Mouse (Mus musculus) heart, embryonic 12.5 days (tissue): Measurements from ENCODE around the gene Dennd1a. TPM values are rescaled to one million over a fixed set of nuclear protein-coding genes. Genes with fewer than 3 reads are reported as not detected.
A peak's percentile ranks its signal among the peaks of the same experiment; 100 is the strongest.

ENCODE experiments used
- ATAC-seq: fragments of 200-750 bp; cut with Nextera tagmentation; 2 replicates; pipeline ENCODE4 v1.8.0; 2017; ENCODE audit warnings: moderate TSS enrichment, moderate library complexity; ENCODE audit not compliant: insufficient number of reproducible peaks, low FRiP score
- H3K27ac ChIP-seq: fragments of 300-500 bp; sonication (generic); 2 replicates; pipeline ENCODE4 v1.5.1; 2016; ENCODE audit warnings: mild to moderate bottlenecking, moderate library complexity; ENCODE audit not compliant: poor library complexity, severe bottlenecking
- H3K27me3 ChIP-seq: fragments of 300-500 bp; sonication (generic); replicated peaks from 2 replicates; pipeline ENCODE4 v1.6.1; 2016; ENCODE audit warnings: mild to moderate bottlenecking, moderate library complexity
- H3K36me3 ChIP-seq: fragments of 300-500 bp; sonication (generic); 2 replicates; pipeline ENCODE4 v1.6.1; 2016; ENCODE audit warnings: mild to moderate bottlenecking, moderate library complexity
- H3K4me1 ChIP-seq: fragments of 300-500 bp; sonication (generic); replicated peaks from 2 replicates; pipeline ENCODE4 v1.6.1; 2016; ENCODE audit warnings: mild to moderate bottlenecking
- H3K4me2 ChIP-seq: fragments of 300-500 bp; sonication (generic); 2 replicates; pipeline ENCODE4 v1.6.1; 2016; ENCODE audit warnings: mild to moderate bottlenecking, moderate library complexity
- H3K4me3 ChIP-seq: fragments of 300-500 bp; sonication (generic); 2 replicates; pipeline ENCODE4 v1.5.1; 2016; ENCODE audit warnings: mild to moderate bottlenecking
- H3K9ac ChIP-seq: fragments of 300-500 bp; sonication (generic); 2 replicates; pipeline ENCODE4 v1.6.1; 2016; ENCODE audit warnings: mild to moderate bottlenecking, moderate library complexity
- H3K9me3 ChIP-seq: fragments of 300-500 bp; sonication (generic); replicated peaks from 2 replicates; pipeline ENCODE4 v1.6.1; 2016; ENCODE audit warnings: mild to moderate bottlenecking, moderate library complexity
- WGBS: fragments of 180-500 bp; shearing (Covaris S2); methylation state at CpG from one replicate; pipeline ENCODE4 v1.1.7; 2016; 5-methylcytosine and 5-hydroxymethylcytosine counted together
- polyA plus RNA-seq: library from polyadenylated mRNA; unstranded; fragments of >200 nt; fragmentation: Nextera tagmentation; extraction: Ambion mirVana; gene quantifications from 2 replicates; pipeline ENCODE4 v1.2.1, GENCODE M21; 2016

Gene Dennd1a
- polyA plus RNA-seq = 14.8 and 15.8 TPM in 2 replicates

DNA sequence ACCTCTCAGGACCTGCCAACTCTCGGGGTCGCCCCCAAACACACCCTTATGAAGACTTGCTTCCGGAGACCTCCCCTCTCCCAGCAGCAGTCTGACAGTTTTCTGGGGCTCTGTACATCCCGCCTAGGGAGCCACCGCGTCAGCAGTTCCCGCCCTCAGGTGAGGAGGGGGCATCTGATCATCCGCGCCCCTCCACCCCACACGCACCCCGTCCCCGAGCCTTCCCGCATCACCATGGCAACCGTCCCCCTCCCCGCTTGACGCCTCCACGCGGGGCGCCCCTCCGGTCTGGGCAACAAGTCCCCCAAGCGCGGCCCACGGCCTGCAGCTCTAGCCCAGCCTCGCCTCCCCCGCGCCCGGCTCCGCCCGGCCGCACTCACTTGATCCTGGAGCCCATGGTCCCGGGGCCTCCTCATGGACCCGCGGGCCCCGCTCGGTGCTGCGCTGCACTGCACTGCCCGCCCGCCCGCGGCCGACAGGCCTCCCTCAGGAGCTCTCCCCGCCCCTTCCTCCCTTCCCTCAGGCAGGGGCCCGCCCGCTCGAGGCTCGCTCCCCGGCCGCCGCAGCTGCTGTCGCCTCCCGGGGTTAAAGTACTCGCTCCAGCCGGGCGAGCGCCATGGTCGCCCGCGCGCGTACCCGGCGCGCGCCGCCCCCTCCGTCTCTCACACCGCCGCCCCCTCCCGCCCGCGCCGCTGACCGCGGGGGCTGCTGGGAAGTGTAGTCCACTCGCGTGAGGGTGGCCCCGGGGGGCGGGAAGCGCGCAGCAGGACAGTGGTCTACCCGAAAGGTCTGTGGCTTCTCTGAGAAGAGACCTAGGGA is at the start of gene Dennd1a:
Gene Dennd1a (minus strand): TSS at position 658 of the 819 bp plus-strand sequence.
- H3K27ac ChIP-seq = peak within 1 kb of the TSS; percentile 89
- peak within 1 kb of the TSS; percentile 74 for H3K4me2 ChIP-seq
- H3K9me3 ChIP-seq = no peaks in the 10 kb centered on the region
- H3K9ac ChIP-seq = peak within 1 kb of the TSS; percentile 88
- under 1% methylated on average over 80 of the region's 81 CpGs for WGBS
- no peaks in the 10 kb centered on the region for H3K27me3 ChIP-seq
- peaks cover 20% of the 10 kb centered on the region for H3K4me1 ChIP-seq
- peak within 1 kb of the TSS; percentile 77 for H3K4me3 ChIP-seq
- ATAC-seq = peak; percentile 94
- no peaks in the 10 kb centered on the region for H3K36me3 ChIP-seq

DNA sequence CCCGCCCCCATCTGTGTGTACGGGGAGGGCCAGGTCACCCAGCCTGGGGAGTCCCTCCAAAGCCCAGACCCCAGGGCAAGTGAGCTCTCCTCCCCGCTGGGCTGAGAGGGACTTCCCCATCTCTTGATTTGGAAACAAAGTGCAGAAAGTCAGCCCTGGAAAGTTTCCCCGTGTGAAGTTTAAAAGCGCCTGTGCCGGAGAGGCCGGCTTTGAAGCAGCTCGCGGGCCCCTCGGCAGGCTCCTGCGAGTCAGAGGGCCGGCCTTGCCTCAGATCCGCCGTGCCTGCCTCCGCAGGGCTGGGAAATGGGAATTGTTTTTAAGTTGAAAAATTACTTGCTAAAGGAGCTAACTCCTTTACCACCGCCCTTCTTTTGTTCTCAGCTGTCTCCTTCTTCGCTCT is 49.4 kb upstream of the Dennd1a start:
- no peak overlapping the region for H3K9ac ChIP-seq
- WGBS = 3% methylated on average over 17 of the region's 17 CpGs
- no peaks in the 10 kb centered on the region for H3K36me3 ChIP-seq
- H3K4me1 ChIP-seq = peaks cover 20% of the 10 kb centered on the region
- H3K9me3 ChIP-seq = no peaks in the 10 kb centered on the region
- H3K27me3 ChIP-seq = peaks cover 84% of the 10 kb centered on the region
- no peak overlapping the region for H3K27ac ChIP-seq
- no peak; the same call in 1 of the 2 replicates for ATAC-seq
- H3K4me2 ChIP-seq = peak overlapping the region; percentile 57
- peak overlapping the region; percentile 27 for H3K4me3 ChIP-seq

DNA sequence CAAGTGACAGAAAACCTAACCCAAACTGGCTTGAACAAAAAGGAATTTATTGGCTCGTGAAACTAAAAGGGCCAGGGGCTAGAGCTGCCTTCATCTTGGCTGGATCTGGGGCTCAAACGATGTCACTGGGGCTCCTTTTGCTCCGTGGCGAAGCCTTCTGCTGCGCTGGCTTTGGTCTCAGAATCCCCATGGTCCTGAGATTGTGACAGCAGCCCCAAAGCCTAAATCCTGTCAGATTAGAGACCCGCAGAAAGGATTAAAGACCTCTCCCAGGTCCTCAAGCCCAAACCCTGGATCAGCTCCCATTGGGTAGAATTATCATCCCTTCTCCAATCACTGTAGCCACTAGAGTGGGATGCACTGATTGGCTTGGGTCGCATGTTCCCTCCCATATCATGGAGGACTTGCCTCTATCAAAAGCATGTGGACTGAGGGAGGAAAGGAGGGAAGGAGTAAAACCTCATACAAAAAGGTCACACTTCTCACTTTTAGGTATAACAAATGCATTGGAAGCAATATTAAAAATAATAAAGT is 46.5 kb upstream of the Dennd1a start:
- Histone ChIP-seq H3K4me3 (no peak overlapping the region), H3K36me3 (no peaks in the 10 kb centered on the region), H3K9me3 (no peaks in the 10 kb centered on the region), H3K4me1 (peaks cover 8% of the 10 kb centered on the region), H3K27ac (no peak overlapping the region), H3K9ac (no peak overlapping the region), H3K4me2 (no peak overlapping the region), H3K27me3 (peaks cover 57% of the 10 kb centered on the region)
- no peak for ATAC-seq
- 31% methylated on average over 7 of the region's 7 CpGs for WGBS

DNA sequence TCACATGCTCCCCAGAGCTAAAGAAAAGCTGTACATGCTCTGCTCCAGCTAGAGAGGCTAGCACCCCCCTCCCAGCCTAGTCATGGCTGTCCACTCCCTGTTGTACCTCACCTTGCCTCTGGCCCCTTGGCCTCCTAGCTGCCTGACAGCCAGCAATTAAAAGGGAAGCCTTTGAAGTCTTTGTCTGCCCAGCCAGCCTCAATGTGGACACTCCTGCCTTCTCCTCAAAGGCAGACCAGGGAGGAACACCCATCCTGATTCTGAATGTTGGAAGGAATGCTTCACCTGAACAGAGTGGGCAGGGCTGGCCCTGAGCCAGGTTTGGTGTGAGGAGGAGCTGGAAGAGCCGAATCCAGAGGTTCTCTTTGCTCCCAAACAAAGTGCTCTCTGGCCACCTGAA is 39.5 kb upstream of the Dennd1a start:
- no peaks in the 10 kb centered on the region for H3K4me1 ChIP-seq
- WGBS = 59% methylated on average over 1 of the region's 1 CpGs
- no peak overlapping the region for H3K27ac ChIP-seq

DNA sequence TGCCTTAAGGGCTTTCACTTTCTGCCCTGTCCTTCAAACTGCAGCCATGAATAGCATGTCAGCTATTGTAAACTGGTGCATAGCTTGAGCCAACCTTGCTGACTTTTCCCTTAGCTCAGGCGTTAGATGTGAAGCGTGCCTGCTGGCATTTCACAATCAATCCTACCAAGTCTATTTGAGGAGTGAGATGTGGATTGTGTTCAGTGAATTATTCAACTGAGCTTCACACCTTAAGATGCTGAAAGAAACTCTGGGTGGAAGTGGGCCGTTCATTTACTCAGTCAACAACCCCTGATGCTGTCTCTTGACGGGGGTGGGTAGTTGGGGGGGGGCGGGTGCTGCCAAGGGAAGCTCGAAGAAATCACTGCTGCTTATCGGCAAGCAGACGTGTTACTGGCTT is 36.2 kb upstream of the Dennd1a start:
- WGBS = 29% methylated on average over 8 of the region's 8 CpGs
- H3K4me2 ChIP-seq = no peak overlapping the region

More for the DNA sequence above, 39.5 kb upstream of the Dennd1a start:
- Histone ChIP-seq H3K27me3 (peaks cover 36% of the 10 kb centered on the region), H3K9ac (no peak overlapping the region), H3K36me3 (no peaks in the 10 kb centered on the region), H3K4me2 (no peak overlapping the region), H3K4me3 (no peak overlapping the region), H3K9me3 (no peaks in the 10 kb centered on the region)
- no peak for ATAC-seq

DNA sequence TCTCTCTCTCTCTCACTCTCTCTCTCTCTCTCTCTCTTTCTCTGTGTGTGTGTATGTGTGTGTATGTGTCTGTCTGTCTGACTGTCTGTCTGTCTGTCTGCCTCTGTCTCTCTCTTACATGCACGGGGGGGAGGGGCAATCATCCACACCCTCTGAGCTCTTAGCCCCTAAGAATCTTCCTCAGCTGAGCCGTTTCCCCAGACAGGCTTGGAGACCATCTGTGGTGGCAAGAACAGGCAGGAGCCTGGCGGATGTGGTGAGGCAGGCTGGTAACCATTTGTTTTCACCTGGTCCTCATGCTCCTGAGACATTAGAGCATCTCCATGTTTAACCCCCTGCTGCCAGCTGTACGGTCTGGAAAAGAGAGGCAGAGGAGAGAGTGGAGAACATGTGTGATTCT is 33.7 kb upstream of the Dennd1a start:
- 48% methylated on average over 4 of the region's 4 CpGs for WGBS

More for the DNA sequence above, 36.2 kb upstream of the Dennd1a start:
- Histone ChIP-seq H3K27me3 (peaks cover 43% of the 10 kb centered on the region), H3K9ac (no peak overlapping the region), H3K36me3 (no peaks in the 10 kb centered on the region), H3K4me3 (no peak overlapping the region), H3K9me3 (no peaks in the 10 kb centered on the region), H3K27ac (no peak overlapping the region), H3K4me1 (no peaks in the 10 kb centered on the region)
- no peak for ATAC-seq

DNA sequence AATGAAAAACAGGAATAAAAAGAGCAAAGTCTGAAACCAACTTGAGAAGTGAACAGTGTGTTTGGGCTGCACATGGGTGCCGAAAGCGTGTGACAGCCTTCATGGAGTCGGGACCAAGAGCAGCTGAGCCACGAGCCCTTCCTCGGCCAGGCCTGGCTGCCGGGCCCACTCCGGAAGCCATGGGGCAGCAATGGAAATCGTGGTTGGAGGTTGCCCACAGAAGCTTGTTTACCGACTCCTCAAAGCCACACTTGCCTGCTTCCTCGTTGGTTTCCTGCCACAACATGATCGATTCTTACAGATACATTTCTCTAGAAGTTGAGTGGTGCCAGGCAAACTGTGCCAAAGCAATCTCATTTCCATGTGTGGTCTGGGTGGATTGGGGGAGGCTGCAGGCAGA is 31.9 kb upstream of the Dennd1a start:
- 80% methylated on average over 11 of the region's 11 CpGs for WGBS
- Histone ChIP-seq H3K27ac (no peak overlapping the region), H3K4me1 (no peaks in the 10 kb centered on the region), H3K36me3 (no peaks in the 10 kb centered on the region), H3K4me3 (no peak overlapping the region), H3K9ac (no peak overlapping the region), H3K27me3 (peaks cover 27% of the 10 kb centered on the region), H3K4me2 (no peak overlapping the region), H3K9me3 (no peaks in the 10 kb centered on the region)
- no peak for ATAC-seq

More for the DNA sequence above, 33.7 kb upstream of the Dennd1a start:
- Histone ChIP-seq H3K36me3 (no peaks in the 10 kb centered on the region), H3K4me2 (no peak overlapping the region), H3K4me1 (no peaks in the 10 kb centered on the region), H3K4me3 (no peak overlapping the region), H3K9ac (no peak overlapping the region), H3K27ac (no peak overlapping the region), H3K9me3 (no peaks in the 10 kb centered on the region), H3K27me3 (peaks cover 28% of the 10 kb centered on the region)
- no peak for ATAC-seq

DNA sequence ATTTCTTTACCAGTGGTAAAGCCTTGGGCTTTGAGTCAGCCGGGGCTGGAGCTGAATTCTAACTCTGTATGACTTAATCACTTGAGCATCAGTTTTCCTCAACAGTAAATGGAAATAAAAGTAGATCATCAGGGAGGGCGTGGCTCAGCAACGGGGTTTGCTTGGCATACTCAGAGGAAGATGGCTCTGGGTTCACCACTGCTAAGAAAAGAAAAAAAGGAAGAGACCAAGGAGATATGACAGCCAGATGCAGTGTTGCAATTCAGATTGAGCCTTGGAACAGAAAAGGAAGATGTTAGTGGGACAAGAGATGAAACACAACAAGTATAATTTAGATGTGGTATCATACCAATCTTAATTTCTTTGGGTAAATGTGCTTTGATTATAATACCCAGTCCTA is 26.2 kb upstream of the Dennd1a start:
- WGBS = 55% methylated on average over 3 of the region's 3 CpGs
- no peaks in the 10 kb centered on the region for H3K4me1 ChIP-seq
- no peak overlapping the region for H3K4me2 ChIP-seq
- no peak overlapping the region for H3K27ac ChIP-seq
- no peak overlapping the region for H3K4me3 ChIP-seq
- no peak overlapping the region for H3K9ac ChIP-seq
- H3K36me3 ChIP-seq = no peaks in the 10 kb centered on the region
- no peaks in the 10 kb centered on the region for H3K9me3 ChIP-seq
- peaks cover 10% of the 10 kb centered on the region for H3K27me3 ChIP-seq
- no peak for ATAC-seq

DNA sequence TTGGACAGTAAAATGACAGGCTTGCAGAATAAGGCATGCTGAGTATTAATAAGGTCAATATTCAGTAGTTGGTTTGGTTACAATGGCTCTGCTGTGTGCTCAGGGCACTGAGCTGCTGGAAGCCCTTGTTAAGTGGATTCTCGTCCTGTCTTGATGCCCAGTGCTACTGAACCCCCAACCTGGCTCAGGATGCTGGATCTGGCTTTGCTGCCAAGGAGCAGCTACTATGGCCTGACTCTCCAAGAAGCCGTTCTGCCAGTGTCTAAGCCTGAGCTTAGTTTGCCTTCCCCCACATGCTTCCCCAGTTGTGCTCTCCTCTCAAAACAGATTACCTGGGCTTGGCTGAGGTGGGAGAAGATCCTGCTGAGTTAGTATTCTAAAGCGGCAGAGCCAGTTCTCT is 25.7 kb upstream of the Dennd1a start:
- Histone ChIP-seq H3K4me1 (no peaks in the 10 kb centered on the region), H3K4me3 (no peak overlapping the region), H3K27me3 (peaks cover 10% of the 10 kb centered on the region), H3K27ac (no peak overlapping the region), H3K9me3 (no peaks in the 10 kb centered on the region), H3K9ac (no peak overlapping the region), H3K4me2 (no peak overlapping the region), H3K36me3 (no peaks in the 10 kb centered on the region)
- no peak for ATAC-seq
- 47% methylated on average over 3 of the region's 3 CpGs for WGBS

DNA sequence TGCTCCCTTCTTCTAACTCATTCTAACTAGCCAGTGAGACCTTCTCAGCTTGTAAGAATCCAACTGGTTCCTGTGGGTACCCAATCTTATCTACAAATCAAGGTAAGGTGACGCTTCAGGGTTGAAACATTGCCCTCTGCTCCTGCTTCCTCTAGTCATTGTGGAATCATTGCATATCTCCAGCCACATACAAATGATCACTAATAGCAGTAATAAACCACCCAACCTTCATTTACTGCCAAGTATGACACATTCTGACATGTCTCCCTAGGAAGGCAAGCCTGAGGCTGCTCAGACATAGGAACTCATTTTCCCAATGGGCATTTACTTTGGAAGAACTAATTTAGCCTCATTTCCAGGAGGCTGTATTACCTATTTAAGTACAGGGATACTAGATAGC is 18.0 kb upstream of the Dennd1a start:
- Histone ChIP-seq H3K9ac (no peak overlapping the region), H3K4me3 (no peak overlapping the region), H3K27me3 (no peaks in the 10 kb centered on the region; the same call in 1 of the 2 replicates), H3K36me3 (no peaks in the 10 kb centered on the region), H3K4me1 (no peaks in the 10 kb centered on the region), H3K27ac (no peak overlapping the region), H3K4me2 (no peak overlapping the region), H3K9me3 (no peaks in the 10 kb centered on the region)
- ATAC-seq = no peak
- WGBS = 66% methylated on average over 1 of the region's 1 CpGs

DNA sequence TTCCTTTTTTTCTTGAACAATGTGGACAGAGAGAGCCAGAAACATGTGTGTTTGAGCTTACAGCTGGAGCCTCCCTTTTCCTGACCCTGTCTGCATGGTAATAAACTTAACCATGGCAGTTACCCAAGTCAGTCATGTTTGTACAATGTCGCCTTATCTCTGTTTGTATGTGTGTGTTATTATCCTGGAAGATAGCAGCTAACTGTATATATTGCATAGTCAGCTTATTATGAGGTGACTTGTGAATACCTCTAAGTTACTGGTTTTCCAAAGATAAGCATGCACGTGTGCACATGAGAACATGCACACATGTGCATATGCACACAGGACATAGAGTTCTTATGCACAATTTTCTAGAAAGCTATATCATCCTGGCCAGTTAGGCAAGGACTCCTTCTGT is 13.8 kb upstream of the Dennd1a start:
- Histone ChIP-seq H3K27ac (no peak overlapping the region), H3K36me3 (no peaks in the 10 kb centered on the region), H3K4me2 (no peak overlapping the region), H3K9me3 (no peaks in the 10 kb centered on the region), H3K4me1 (no peaks in the 10 kb centered on the region), H3K4me3 (no peak overlapping the region), H3K27me3 (no peaks in the 10 kb centered on the region), H3K9ac (no peak overlapping the region)
- ATAC-seq = no peak
- 70% methylated on average over 2 of the region's 2 CpGs for WGBS
